Mouse (Mus musculus) cerebellum, adult 18-20 months (tissue): ENCODE results near the gene Doc2g.
"Not testable (repeated sequence)": the region's sequence is repeated elsewhere in the genome, so short reads cannot be mapped to it uniquely, and the experiment has no call there.

Experiments
- DNase-seq, 2 experiments: peaks; one replicate each; pipeline ENCODE4 v3.0.0; 2021

Doc2g gene

DNA sequence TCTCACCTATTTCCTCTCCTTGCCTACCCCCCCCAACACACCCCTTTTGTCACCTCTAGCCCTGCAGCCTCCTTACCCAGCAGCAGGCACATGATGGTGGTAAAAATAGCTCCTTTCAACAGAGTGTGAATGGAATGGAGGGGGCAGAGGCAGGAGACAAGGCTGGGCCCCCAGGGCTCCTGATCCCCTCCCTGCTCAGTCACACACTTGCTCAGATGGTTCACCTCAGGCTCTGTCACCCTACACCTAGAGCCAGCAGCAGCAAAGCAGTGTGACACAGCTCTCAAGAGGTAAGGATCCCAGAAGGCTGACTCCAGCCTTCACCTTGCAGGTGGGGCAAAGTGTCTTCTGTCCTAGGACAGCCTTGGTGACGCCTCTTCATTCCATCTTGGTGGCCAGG is at the start of gene Doc2g:
TSS of gene Doc2g (plus strand) at position 202 of the 400 bp plus-strand sequence.
- no peak for DNase-seq

DNA sequence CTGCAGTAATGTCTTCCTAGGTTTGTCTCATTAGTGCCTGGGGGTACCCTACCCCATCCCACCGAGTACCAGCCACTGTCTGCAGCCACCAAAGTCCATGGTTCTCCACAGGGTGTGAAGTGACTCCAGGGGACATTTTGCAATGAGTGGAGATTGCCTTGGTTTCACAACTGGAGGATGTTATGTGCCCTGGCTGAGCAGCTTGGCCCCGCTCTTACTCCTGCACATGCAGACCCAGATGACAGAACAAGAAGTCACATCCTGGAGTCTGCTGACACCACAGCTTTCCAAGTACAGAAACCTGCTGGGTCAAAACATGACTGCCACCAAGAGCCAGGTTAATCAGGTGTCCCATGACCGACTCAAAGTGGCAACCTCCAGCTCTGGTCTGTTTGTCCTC is 48.1 kb upstream of the Doc2g start:
- no peak for DNase-seq

GRCm38 (mm10) chr19:3955804-3956203 is 47.3 kb upstream of the Doc2g start:
- no peak for DNase-seq

DNA sequence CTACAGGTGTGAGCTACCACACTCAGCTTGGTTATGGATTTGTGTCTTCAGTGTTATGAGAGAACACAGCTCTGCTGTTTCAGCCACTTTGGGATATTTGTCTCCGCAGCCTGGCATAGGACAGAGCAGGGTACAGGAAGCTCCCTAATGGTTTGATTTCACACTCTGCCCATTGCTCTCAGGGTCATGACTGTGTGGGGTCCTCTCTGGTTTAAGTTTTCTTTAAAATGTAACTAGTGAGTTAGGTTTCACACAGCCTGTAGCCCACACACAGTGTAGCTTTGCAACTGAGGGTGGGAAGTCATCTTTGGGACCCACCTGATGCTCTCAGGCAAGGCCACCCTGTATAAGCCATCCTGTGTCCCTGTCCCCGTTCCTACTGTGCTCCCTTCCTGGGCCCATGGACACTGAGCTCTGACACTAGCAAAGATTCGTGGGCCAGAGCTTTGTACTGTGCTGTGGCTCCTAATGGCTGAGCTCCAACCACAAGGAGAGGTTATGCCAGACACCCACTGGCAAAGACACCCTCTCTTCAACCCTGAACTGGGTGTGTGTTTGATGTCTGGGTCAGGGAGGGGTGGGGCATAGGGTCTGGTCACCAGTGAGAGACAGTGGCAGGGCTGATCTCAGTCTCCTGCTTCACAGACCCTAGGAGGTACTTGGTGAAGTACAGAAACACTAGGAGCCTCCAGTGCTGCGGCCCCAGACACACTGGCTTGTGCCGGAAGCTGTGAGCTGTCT is 45.6 kb upstream of the Doc2g start:
- not testable (repeated sequence) for DNase-seq

DNA sequence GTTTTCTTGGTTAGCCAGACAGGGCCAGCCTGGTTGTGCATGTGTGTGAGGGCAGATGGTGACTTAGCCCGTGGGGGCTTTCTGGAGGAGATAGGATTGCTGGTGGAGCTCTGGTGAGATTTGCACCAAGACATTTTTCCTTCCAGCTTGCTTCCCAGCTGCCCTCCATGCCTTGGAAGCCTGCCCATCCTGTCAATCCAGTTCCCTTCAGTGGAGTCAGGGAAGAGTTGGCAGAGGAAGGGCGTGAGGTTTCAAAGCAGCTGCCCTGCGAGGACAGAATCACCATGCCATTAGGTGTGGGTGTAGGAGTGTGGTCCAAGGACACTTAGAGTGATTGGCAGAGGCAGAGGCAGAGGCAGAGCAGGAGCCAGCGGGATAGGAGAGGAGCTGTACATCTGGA is 44.6 kb upstream of the Doc2g start, which contains the start of gene Aldh3b3:
TSS of gene Aldh3b3 (plus strand) at position 176 of the 400 bp plus-strand sequence.
- no peak for DNase-seq

GRCm38 (mm10) chr19:3959030-3959429 is 44.1 kb upstream of the Doc2g start:
- DNase-seq: no peak

DNA sequence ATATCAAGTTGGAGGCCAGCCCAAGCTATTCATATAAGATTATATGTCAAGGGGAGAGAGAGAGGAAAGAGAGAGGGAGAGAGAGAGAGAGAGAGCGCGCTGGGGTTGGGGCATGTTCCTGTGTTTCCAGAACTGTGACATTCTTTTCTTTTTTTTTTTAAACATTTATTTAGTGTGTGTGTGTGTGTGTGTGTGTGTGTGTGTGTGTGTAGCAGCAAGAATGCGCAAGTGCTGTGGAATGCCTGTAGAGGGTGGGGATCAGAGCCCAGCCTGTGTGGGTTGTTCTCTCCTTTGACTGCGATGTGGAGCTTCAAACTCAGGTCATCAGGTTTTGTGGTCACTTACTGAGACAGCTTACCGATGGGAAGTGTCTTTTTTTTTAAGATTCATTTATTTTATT is 42.9 kb upstream of the Doc2g start:
- DNase-seq: no peak

DNA sequence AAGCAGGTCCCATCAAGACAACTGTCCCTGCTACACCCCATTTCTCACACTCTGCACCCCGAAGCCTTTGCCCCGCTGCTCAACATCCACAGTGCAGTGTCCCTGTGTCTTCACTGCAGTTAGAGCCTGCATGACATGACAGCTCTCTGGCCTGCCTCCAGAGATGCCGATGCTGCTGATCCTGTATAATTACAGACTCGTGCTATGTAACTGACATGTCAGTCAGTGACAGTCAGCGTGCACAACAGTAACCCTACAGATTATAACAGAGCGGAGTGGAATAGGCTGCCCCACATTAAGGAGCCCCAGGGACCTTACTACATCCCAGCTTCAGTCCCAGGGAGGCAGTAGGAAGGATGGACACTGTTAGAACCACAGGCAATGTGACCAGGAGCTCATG is 41.3 kb upstream of the Doc2g start:
- not testable (repeated sequence) for DNase-seq

GRCm38 (mm10) chr19:3962469-3962868 is 40.6 kb upstream of the Doc2g start:
- no peak for DNase-seq

GRCm38 (mm10) chr19:3964030-3964429 is 39.1 kb upstream of the Doc2g start:
- DNase-seq: no peak

- no peak for DNase-seq
These were observed 36.6 kb upstream of the Doc2g start for GRCm38 (mm10) chr19:3966330-3967075.

DNA sequence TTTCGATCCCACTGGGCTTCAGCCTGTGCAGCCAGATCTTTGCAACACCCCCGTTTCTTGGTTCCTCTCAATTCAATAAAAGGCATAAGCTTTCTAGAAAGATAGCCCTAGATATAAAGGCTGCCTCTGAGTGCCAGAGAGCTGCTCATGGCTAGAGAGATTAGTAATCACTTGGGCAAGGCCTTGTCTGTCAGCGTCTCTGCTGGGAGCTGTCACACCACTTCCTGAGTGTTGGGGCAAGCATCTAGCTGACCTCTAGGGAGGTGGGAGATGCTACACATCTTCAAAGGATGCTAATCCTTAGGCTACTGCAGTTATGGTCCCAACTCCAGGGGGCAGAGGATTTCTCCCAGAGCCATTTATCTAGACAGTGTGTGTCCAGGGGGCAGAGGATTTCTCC is 35.9 kb upstream of the Doc2g start:
- DNase-seq: no peak

DNA sequence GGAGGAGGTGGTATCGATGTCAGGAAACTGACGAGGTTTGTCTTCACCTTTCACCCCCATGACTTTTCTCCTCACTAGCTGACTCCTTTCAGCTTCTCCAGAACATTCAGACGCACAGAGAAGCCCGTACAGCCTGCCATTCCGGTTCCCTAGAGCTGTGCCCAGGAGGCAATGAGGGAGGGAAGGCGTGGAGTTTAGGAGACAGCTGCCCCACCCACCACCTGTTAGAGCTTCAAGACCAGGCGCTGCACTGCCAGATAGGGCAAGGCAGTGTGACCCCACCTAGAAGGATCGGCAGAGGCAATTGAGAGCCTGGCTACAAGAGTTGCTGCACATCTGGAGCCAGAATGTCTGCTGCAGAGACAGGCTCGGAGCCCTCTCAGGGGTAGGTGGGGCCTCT is 30.9 kb upstream of the Doc2g start, which contains the start of gene Aldh3b2:
TSS of gene Aldh3b2 (plus strand) at position 100 of the 400 bp plus-strand sequence.
- no peak for DNase-seq

DNA sequence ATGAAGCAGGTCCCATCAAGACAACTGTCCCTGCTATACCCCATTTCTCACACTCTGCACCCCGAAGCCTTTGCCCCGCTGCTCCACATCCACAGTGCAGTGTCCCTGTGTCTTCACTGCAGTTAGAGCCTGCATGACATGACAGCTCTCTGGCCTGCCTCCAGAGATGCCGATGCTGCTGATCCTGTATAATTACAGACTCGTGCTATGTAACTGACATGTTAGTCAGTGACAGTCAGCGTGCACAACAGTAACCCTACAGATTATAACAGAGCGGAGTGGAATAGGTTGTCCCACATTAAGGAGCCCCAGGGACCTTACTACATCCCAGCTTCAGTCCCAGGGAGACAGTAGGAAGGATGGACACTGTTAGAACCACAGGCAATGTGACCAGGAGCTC is 28.5 kb upstream of the Doc2g start:
- DNase-seq: not testable (repeated sequence)

GRCm38 (mm10) chr19:3975866-3976265 is 27.2 kb upstream of the Doc2g start:
- DNase-seq: no peak

DNA sequence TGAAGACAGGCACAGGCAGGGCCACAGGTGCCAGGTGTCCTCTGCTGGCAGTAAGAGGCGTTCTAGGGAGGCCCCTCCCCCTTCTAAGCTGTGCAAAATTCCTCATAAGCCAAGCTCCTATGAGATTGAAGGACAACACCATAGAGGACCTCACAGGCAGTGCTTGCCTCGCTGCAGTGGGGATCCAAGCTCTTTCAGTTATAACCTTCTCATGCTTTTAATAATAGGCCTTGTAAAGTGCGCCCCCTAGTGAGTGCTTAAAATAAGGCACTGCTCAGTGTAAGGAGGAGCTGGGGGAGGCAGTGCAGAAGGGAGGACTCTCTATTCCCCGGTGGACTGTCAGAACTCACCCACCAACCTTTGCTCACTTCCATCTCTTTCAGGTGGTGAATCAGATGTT is 22.8 kb upstream of the Doc2g start:
- DNase-seq: peak; percentile 84 to 85

DNA sequence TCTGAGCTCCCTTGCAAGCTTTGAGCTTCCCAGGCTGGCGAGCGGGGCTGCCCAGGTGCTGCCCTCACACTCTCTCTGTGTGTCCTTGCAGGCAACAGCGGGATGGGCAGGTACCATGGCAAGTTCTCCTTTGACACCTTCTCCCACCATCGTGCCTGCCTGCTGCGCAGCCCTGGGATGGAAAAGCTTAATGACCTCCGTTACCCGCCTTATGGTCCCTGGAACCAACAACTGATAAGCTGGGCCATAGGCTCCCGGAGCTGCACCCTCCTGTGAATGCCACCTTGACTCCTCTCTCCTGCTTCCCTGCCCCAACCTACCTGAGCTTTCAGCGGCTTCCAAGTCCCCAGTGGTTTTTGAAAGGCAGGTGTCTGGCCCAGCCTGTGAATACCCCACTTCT is 22.2 kb upstream of the Doc2g start:
- DNase-seq: no peak

DNA sequence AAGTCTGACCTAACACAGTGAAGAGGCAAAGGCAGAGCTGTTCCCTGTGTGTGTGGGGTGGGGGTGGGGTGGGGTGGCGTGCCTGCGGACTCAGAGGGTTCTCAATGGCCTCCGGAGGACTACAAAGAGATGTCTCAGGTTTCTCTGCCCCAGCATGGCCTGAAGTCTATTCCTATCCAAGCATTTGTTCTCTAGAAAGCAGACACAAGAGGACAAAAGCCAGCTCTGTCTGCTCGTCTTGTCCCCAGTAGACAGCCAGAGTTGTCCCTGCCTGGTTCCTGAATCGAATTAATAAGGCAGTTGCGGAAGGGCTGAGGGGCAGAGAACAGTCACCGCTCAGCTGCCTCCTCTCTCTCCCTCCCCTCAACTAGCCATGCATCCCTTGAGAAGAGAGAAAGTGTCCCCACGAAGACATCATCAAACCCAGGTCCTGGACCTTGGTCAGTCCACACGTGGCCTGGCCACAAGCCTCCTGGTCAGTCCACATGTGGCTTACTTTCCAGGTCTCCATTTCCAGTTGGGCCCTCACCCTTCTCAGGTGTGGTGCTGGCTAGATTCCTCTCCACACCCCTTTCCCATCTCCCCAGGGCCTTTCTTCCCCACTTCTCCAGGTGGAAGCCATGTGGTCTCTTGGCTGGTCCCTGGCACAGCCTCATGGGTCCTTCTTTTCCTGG is 19.4 kb upstream of the Doc2g start:
- DNase-seq: no peak

GRCm38 (mm10) chr19:3985261-3985681 is 17.8 kb upstream of the Doc2g start:
- no peak for DNase-seq

DNA sequence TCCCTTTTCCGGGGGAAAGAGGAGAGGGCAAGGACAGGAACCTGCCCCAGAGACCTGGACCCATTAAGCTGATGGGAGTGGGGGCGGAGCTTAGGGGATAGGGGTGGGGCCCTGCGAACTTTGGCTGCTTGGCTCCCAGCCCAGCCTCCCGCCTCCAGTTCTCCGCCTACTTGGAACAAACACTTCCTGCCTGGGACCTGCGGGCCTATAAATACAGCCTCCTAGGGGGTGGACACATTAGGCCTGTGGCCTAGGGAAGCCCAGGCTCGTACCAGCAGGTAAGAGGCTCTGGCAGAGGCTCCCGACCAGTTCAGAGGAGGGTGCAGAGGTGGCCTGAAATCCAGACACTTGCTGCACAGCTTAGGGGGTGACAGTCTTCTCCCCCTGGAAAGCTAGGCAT is 16.8 kb upstream of the Doc2g start, which contains the start of gene Acy3:
TSS of gene Acy3 (plus strand) at position 237 of the 400 bp plus-strand sequence.
- no peak for DNase-seq

GRCm38 (mm10) chr19:3988066-3988465 is 15.0 kb upstream of the Doc2g start:
- DNase-seq: no peak

DNA sequence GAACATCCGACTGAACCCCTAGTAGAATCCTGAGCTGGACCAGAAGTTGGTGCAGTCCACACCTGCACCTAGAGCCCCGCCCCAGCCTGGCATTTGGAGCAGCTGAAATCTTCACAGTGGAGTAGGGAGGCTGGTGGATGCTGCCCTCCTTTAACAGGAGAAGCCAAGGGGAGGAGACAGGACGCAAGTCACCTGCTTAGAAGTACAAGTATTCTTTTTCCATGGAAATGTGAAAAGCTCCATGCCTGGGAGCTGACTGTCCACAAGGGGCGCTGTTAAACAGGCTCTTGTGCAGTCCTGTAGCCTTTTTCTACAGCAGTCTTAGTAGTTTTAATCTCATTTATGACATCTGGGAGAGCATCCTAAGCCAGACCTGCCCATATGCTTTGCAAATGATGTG is 14.4 kb upstream of the Doc2g start:
- DNase-seq: no peak

DNA sequence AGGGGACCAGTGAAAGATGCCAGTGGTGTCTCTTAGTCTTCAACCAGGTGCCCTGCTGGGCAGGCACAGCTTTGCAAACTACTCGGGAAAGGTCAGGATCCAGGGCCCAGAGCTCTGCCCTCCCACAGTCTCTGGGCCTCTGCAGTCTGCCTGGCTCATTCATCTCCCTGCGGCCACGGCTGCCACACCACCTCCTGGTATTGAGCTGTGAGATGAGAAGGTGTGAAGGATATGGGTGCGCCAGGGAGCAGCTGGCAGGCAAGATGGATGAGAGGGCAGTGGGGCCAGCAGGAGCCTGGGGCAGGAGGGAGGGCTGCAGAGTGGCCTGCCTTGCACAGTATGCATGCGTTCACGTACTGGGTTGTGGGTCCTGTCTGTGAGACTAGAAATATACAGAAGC is 12.3 kb upstream of the Doc2g start:
- no peak for DNase-seq

DNA sequence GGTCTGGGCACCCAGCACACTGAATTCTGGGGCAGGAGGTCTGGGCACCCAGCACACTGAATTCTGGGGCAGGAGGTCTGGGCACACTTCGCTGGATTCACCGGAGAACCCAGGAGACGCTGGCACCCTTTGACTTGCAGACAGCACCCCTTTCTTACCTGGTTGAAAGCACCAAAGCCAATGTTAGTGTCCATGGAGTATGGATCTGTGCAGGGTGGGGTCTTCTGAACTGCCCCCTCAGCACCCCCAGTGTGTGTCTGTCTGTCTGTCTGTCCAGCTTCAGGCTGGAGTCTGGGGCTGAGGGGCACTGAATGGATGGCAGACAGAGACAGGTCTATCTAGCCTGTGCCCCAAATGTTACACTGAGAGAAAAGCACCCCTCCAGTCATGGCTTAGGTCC is 11.6 kb upstream of the Doc2g start:
- no peak for DNase-seq
